Mouse (Mus musculus) heart, adult 18-20 months (tissue): ENCODE results near the gene Ly6g5c. TPM values are rescaled to one million over a fixed set of nuclear protein-coding genes. Genes with fewer than 3 reads are reported as not detected.

Experiments used
- DNase-seq, 2 experiments: peaks; one replicate each; pipeline ENCODE4 v3.0.0; 2021 to 2022; ENCODE audit warnings: mixed read lengths in 1 of 2
- total RNA-seq, 2 experiments: library from RNA; stranded (reverse); gene quantifications; 2 replicates each; pipeline ENCODE4 v1.2.3; 2021

Gene Ly6g5c
- total RNA-seq, 2 experiments from 2014 or later: not detected

DNA sequence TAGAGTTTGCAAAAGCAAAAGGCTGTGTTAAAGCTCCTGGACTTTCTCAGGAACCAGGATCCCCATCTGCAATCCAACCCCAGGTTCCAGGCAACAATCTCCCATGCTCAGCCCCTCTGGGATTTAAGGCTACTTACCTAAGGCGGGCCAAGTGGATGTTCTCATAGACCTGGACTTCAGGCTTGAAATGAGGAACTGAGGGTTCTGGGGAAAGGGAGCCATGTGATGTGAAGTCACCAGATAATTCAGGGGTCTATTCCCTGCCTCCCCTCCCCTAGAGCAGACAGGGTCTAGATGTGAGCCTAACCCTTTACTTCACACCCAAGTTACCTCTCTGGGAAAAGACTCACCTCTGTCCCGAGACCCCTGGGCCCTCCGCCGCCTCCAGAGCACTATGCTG is 27.4 kb upstream of the Ly6g5c start:
- DNase-seq: no peak

DNA sequence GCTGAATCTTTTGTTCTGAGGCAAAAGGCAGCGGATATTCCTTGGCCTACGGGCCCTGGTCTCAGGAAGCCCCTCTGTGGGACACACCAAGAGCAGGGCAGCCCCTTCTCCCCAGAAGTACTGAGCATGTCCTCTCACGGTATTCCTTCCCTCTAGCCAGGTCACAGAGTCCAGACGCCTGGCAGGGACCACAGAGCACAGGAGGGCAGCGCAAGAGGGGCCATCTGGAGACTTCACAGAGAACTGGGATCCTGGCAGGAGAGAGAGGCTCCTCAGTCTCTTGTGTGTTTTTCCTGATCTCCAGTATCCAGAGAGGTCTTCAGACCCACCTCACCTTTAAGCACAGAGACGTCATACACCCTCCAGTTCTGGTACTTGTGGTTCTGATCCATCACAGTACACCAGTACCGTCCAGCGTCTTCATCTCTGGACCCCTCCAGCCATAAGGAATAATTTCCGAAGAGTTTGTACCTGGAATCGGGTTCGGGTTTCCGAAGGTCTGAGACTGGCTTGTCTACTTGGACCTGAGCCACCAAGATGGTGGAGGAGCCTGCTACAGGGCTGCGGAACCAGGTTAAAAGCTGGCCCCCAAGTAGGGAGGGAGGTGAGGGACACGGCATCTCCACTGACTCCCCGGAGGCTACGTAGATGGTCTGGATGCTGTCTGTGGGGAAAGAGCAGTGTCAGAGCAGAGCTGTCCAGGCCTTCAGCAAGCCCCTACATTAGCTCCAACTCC is 25.1 kb upstream of the Ly6g5c start:
- DNase-seq: no peak

- DNase-seq: no peak
These were observed 24.1 kb upstream of the Ly6g5c start for GRCm38 (mm10) chr17:35083929-35084497.

- DNase-seq: no peak
These were observed 22.7 kb upstream of the Ly6g5c start, which contains the start of gene Ly6g6f for GRCm38 (mm10) chr17:35085208-35085865. TSS of gene Ly6g6f (minus strand) at chr17:35085610.

DNA sequence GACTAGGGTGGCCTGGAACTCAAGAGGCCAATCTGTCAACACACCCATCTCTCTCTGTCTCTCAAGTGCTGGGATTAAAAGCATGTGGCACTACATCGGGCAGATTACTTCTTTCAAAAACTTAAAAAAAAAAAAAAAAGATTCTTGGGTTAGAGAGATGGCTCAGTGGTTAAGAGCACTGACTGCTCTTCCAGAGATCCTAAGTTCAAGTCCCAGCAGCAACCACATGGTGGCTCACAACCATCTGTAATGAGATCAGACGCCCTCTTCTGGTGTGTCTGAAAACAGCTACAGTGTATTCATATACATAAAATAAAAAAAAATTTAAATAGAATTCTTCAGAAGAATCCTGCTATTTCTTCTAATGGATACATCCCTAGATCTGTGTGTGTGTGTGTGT is 19.9 kb upstream of the Ly6g5c start:
- no peak for DNase-seq

- peak; percentile 95 to 97 for DNase-seq
These were observed 19.0 kb upstream of the Ly6g5c start, which contains the start of gene Abhd16a for GRCm38 (mm10) chr17:35088825-35089644. TSS of gene Abhd16a (plus strand) at chr17:35089263.

- DNase-seq: peak; percentile 42 to 44
These were observed 17.7 kb upstream of the Ly6g5c start for GRCm38 (mm10) chr17:35090166-35090932.

DNA sequence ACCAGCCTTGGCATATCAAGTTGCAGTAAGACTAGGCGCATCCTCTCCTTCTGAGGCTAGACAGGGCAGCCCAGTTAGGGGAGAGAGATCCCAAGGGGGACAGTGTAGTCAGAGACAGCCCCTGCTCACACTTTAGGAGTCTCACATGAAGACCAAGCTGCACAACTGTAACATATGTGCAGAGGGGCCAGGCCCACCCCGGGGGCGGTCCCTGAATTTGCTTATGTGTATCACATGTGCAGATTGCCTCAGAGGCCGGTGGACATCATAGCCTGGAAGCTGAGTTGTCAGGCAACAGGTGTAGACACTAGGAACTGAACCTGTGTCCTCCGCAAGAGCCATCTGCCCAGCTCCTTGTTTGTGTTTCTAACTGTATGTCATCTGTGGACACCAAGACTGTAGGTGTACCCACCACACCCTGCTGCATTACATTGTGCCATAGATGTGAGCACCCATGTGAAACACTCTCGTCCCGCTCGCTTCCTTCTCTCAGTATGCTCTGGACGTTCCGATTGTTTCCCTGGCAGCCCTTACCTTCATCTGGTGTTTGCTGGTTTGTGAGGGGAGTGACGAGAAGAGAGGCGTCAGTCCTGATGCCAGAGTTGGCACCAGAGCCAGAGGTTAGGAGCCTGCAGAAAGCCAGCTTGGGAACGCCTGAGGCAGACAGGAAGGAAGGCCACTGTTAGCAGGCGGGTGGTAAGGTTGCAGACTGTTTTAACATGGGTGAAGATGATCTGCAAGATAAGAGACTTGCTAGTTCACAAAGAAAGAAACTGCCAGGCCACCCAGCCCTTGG is 15.5 kb upstream of the Ly6g5c start:
- DNase-seq: no peak

- no peak for DNase-seq
These were observed 13.4 kb upstream of the Ly6g5c start for GRCm38 (mm10) chr17:35094475-35095365.

DNA sequence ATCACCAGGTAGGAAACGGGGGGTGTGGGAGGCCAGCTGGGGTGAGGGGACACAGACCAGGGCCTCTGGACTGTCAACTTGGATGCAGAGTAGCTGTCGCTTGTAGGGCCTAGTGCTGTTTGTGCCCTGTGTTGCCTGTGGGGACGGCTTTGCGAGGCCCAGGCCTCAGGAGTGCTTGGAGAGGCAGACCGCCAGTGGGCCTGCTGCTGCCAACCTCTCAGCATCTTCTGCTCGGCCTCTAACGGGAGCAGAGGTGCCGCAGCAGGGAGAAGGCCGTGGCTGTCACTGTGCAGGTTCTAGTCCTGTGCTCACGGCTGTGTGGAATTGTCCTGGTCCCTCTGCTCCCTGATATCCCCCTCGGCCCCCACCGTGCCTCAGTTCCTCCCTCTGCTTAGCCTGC is 11.5 kb upstream of the Ly6g5c start:
- DNase-seq: no peak

GRCm38 (mm10) chr17:35097164-35097655 is 10.9 kb upstream of the Ly6g5c start:
- no peak for DNase-seq

GRCm38 (mm10) chr17:35100196-35100765 is 7.8 kb upstream of the Ly6g5c start:
- DNase-seq: no peak

- DNase-seq: no peak
These were observed 6.9 kb upstream of the Ly6g5c start for GRCm38 (mm10) chr17:35101161-35101560.

GRCm38 (mm10) chr17:35102299-35102698 is 5.8 kb upstream of the Ly6g5c start:
- no peak for DNase-seq

- no peak for DNase-seq
These were observed 4.8 kb upstream of the Ly6g5c start for GRCm38 (mm10) chr17:35103221-35103690.

DNA sequence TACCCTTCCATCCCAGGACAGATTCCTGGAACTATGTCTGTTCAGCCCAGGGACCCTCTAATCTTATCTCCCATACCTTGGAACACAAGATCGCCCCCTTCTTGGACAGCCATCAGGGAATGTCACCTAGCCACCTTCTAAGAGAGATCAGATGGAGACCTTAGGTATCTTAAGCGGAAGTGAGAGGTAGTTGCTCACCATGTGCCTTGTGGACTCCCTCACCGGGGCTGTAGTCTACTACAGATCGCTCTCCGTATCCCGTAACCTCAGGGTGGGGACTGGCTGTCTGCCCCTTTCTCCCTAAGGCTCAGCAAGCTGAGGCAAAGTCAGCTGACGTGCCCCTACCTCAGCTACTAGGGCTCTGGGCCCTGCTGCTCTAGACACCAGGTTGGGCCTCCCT is 4.0 kb upstream of the Ly6g5c start:
- DNase-seq: no peak

DNA sequence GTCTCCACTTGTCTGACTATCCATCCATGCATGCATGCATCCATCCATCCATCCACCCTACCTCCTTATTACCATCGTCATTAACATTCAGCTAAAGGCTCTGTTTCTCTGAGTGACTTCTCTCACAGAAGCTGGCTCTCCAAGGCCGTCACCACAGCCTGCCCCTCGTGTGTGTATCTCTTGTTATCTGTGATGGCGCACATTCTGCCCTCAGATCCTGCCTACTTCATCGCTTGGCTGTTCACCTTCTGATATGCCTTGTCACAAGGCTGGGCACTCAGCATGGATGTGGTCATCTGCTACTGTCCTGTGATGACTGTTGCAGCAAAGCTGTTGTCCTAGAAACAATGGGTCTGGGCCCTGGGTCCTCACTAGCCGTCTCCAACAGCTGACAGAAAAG is 3.3 kb upstream of the Ly6g5c start:
- no peak for DNase-seq

- peak; percentile 33 to 37 for DNase-seq
These were observed 2.2 kb upstream of the Ly6g5c start for GRCm38 (mm10) chr17:35105740-35106389.
